Mouse (Mus musculus): ENCODE measurements around the gene Pagr1a. TPM values are rescaled to one million over a fixed set of nuclear protein-coding genes. Genes with fewer than 3 reads are reported as not detected.

The Pagr1a gene
- polyA plus RNA-seq (2012; fragmentation: generic; extraction: Trizol) = 8.1 TPM

DNA sequence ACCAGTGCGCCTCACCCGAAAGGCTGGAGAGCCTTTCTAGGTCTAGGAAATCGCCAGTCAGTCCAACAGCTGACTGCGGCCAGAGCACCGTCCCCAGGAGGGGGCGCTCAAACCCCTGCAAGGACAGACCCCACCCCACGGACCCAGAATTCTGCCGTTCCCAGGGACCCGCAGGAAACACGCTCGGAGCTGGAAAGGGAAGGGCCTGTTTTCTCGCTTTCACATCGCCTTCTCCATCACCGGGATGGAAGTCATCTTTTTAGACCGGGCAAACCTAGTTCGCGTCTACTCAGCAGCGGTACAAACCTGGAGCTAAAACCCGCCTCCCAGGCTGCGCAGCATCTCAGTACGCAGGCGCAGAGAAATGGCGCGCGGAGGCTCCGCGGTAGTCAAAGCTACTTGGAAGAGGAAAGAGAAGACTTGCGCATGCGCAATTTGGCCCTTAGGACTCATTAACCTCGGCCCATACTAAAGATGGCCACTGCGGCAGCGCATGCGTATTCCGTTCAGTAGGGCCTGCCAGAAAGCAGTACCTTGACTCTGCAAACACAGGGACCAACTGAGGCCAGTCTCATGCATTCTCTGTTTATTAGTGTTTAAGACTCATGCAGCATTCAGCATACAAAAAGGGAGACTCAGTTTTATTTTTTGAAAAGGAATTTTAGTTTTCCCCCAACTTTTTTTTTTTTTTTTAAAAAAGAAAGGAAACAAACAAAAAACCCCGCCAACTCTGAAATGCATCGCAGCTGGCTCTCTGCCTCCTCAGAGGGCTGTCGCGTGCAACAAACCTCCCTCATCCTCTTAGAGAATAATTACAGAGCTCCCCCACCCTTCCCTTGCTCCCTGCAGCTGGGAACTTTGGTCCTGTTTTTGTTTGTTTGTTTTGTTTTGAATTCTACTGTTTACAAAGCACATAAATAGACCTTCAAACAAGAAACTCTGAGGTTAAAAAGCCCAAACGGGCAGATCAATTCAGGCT, at the start of gene Pagr1a:
TSS of gene Pagr1a (minus strand) at position 382 of the 979 bp plus-strand sequence.
- Histone ChIP-seq H3ac (ENCODE audit: control insufficient read depth, insufficient read length) (peak within 1 kb of the TSS; percentile 51), H3K79me2 (ENCODE audit: control insufficient read depth, insufficient read depth) (peaks cover 31% of the 10 kb centered on the region), H3K27me3 (ENCODE audit: control insufficient read depth, insufficient read depth, insufficient read length) (no peaks in the 10 kb centered on the region), H3K4me3 (peak within 1 kb of the TSS; percentile 81), H3K36me3 (ENCODE audit: control insufficient read depth, insufficient read depth) (no peaks in the 10 kb centered on the region), H3K4me2 (ENCODE audit: low read depth) (peak within 1 kb of the TSS; percentile 77)
- no peak for TF ChIP-seq MAX (IDR thresholded peaks at IDR 0.05; ENCODE audit: low read depth)
- peak; percentile 48 for TF ChIP-seq POLR2A (IDR thresholded peaks at IDR 0.05; ENCODE audit: insufficient read length, low read depth)
- TF ChIP-seq REST (IDR thresholded peaks at IDR 0.05; ENCODE audit: insufficient read depth, insufficient read length) = no peak
- peak; percentile 65 for TF ChIP-seq POLR2AphosphoS2 (IDR thresholded peaks at IDR 0.05; ENCODE audit: insufficient read length, low read depth)
- TF ChIP-seq MYOG (IDR thresholded peaks at IDR 0.05; ENCODE audit: control insufficient read depth in 1 of 3, insufficient read depth in 1 of 3, insufficient read length in 2 of 3, low read depth in 2 of 3) = peak; percentile 25 to 72 (median 26)
- TF ChIP-seq E2F4 (IDR thresholded peaks at IDR 0.05; ENCODE audit: insufficient read depth) = peak; percentile 57
- no peak for TF ChIP-seq TCF12 (IDR thresholded peaks at IDR 0.05; ENCODE audit: insufficient read depth, poor library complexity, severe bottlenecking)
- TF ChIP-seq MYOD1 (IDR thresholded peaks at IDR 0.05; ENCODE audit: control insufficient read depth in 1 of 3, insufficient read length in 2 of 3, low read depth in 2 of 3) = peak in 2 of 3 experiments; percentile 49 to 65

DNA sequence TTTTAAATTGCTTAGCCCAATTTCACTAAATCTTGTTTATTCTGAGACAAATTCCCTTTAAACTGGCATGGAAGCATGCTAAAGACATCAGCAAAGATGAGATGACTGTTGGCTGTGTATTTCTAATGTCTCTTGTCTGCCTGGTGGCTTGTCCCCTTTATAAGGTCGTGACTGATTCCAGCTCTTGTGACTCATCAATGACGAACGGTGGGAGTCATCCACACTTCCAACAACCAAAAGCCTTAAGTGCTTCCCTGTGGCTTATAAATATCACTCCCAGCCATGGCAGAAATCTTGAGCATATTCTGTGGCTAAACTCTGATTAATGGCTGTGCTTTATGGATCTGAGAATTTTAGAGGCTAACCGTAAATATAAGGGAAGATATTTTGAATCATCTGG, 49.2 kb upstream of the Pagr1a start:
- Histone ChIP-seq H3K4me3 (no peak overlapping the region), H3ac (ENCODE audit: control insufficient read depth, insufficient read length) (no peak overlapping the region), H3K27me3 (ENCODE audit: control insufficient read depth, insufficient read depth, insufficient read length) (no peaks in the 10 kb centered on the region), H3K4me2 (ENCODE audit: low read depth) (peak overlapping the region; percentile 74), H3K79me2 (ENCODE audit: control insufficient read depth, insufficient read depth) (no peaks in the 10 kb centered on the region), H3K36me3 (ENCODE audit: control insufficient read depth, insufficient read depth) (no peaks in the 10 kb centered on the region)
- no peak for TF ChIP-seq POLR2AphosphoS2 (IDR thresholded peaks at IDR 0.05; ENCODE audit: insufficient read length, low read depth)
- no peak for TF ChIP-seq E2F4 (IDR thresholded peaks at IDR 0.05; ENCODE audit: insufficient read depth)
- TF ChIP-seq CEBPB (IDR thresholded peaks at IDR 0.05; ENCODE audit: insufficient read depth, poor library complexity, severe bottlenecking) = no peak
- no peak for TF ChIP-seq MYOD1 (IDR thresholded peaks at IDR 0.05; ENCODE audit: control insufficient read depth in 1 of 3, insufficient read length in 2 of 3, low read depth in 2 of 3)
- no peak for TF ChIP-seq MAX (IDR thresholded peaks at IDR 0.05; ENCODE audit: low read depth)
- TF ChIP-seq TCF12 (IDR thresholded peaks at IDR 0.05; ENCODE audit: insufficient read depth, poor library complexity, severe bottlenecking) = no peak
- TF ChIP-seq MYOG (IDR thresholded peaks at IDR 0.05; ENCODE audit: control insufficient read depth in 1 of 3, insufficient read depth in 1 of 3, insufficient read length in 2 of 3, low read depth in 2 of 3) = no peak
- TF ChIP-seq SRF (IDR thresholded peaks at IDR 0.05; ENCODE audit: control insufficient read depth, insufficient read length, low read depth) = no peak
- no peak for TF ChIP-seq REST (IDR thresholded peaks at IDR 0.05; ENCODE audit: insufficient read depth, insufficient read length)
- TF ChIP-seq TCF3 (IDR thresholded peaks at IDR 0.05; ENCODE audit: insufficient read length, low read depth) = no peak
- no peak for TF ChIP-seq USF1 (IDR thresholded peaks at IDR 0.05; ENCODE audit: low read depth)
- no peak for TF ChIP-seq POLR2A (IDR thresholded peaks at IDR 0.05; ENCODE audit: insufficient read length, low read depth)

DNA sequence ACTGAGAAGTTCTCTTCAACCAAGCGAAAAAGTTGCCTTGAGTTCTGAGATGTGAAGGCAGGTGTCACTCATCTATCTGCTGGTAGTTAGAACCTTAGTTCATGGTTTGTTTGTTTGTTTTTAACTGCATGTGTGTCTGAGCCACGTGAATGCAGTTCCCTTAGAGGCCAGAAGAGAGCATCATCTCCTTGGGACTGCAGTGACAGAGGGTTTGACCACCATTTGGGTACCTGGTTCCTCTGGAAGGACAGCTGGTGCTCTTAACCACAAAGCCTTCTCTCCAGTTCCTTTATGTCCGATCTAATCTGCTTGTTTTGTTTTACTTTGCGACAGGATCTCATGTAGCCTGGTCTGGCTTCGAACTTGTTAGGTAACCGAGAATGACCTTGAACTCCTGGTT, 48.4 kb upstream of the Pagr1a start:
- Histone ChIP-seq H3K27me3 (ENCODE audit: control insufficient read depth, insufficient read depth, insufficient read length) (no peaks in the 10 kb centered on the region), H3K36me3 (ENCODE audit: control insufficient read depth, insufficient read depth) (no peaks in the 10 kb centered on the region), H3ac (ENCODE audit: control insufficient read depth, insufficient read length) (no peak overlapping the region), H3K4me3 (no peak overlapping the region), H3K79me2 (ENCODE audit: control insufficient read depth, insufficient read depth) (no peaks in the 10 kb centered on the region), H3K4me2 (ENCODE audit: low read depth) (no peak overlapping the region)
- TF ChIP-seq MYOG (IDR thresholded peaks at IDR 0.05; ENCODE audit: control insufficient read depth in 1 of 3, insufficient read depth in 1 of 3, insufficient read length in 2 of 3, low read depth in 2 of 3) (no peak), E2F4 (IDR thresholded peaks at IDR 0.05; ENCODE audit: insufficient read depth) (no peak), TCF3 (IDR thresholded peaks at IDR 0.05; ENCODE audit: insufficient read length, low read depth) (no peak), POLR2AphosphoS2 (IDR thresholded peaks at IDR 0.05; ENCODE audit: insufficient read length, low read depth) (no peak), MAX (IDR thresholded peaks at IDR 0.05; ENCODE audit: low read depth) (no peak), POLR2A (IDR thresholded peaks at IDR 0.05; ENCODE audit: insufficient read length, low read depth) (no peak), USF1 (IDR thresholded peaks at IDR 0.05; ENCODE audit: low read depth) (no peak), TCF12 (IDR thresholded peaks at IDR 0.05; ENCODE audit: insufficient read depth, poor library complexity, severe bottlenecking) (no peak), MYOD1 (IDR thresholded peaks at IDR 0.05; ENCODE audit: control insufficient read depth in 1 of 3, insufficient read length in 2 of 3, low read depth in 2 of 3) (no peak), REST (IDR thresholded peaks at IDR 0.05; ENCODE audit: insufficient read depth, insufficient read length) (no peak), SRF (IDR thresholded peaks at IDR 0.05; ENCODE audit: control insufficient read depth, insufficient read length, low read depth) (no peak), CEBPB (IDR thresholded peaks at IDR 0.05; ENCODE audit: insufficient read depth, poor library complexity, severe bottlenecking) (no peak)

DNA sequence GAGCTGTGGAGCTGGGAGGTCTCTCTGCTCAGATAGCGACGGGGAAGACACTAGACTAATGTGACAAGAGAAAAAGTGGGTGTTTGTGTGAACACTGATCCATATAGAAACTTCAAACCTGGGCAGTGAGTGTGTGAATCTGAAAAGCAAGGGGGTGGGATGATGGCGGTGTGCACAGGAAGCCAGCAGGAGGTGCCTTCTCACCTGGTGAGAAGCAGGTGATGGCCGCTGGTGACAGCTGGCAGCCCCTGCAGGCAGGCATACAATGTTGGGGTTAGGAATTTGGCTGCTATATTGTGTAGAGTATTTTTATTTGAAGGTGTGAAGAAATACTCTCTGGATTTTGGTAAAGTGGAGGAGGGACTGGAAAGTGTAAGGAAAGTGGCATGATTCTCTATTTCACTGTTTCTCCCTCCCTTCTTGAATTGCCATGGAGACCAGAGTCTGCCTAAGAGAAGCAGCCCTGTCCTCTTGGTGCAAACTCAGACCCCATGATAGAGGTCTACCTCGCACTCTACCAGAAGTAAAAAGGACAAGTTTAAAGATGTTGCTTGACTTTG, 38.0 kb upstream of the Pagr1a start:
- TF ChIP-seq MYOD1 (IDR thresholded peaks at IDR 0.05; ENCODE audit: control insufficient read depth in 1 of 3, insufficient read length in 2 of 3, low read depth in 2 of 3) (no peak), POLR2A (IDR thresholded peaks at IDR 0.05; ENCODE audit: insufficient read length, low read depth) (no peak), SRF (IDR thresholded peaks at IDR 0.05; ENCODE audit: control insufficient read depth, insufficient read length, low read depth) (no peak), MYOG (IDR thresholded peaks at IDR 0.05; ENCODE audit: control insufficient read depth in 1 of 3, insufficient read depth in 1 of 3, insufficient read length in 2 of 3, low read depth in 2 of 3) (no peak), TCF3 (IDR thresholded peaks at IDR 0.05; ENCODE audit: insufficient read length, low read depth) (no peak), MAX (IDR thresholded peaks at IDR 0.05; ENCODE audit: low read depth) (no peak), REST (IDR thresholded peaks at IDR 0.05; ENCODE audit: insufficient read depth, insufficient read length) (no peak), E2F4 (IDR thresholded peaks at IDR 0.05; ENCODE audit: insufficient read depth) (no peak), CEBPB (IDR thresholded peaks at IDR 0.05; ENCODE audit: insufficient read depth, poor library complexity, severe bottlenecking) (no peak), TCF12 (IDR thresholded peaks at IDR 0.05; ENCODE audit: insufficient read depth, poor library complexity, severe bottlenecking) (no peak), USF1 (IDR thresholded peaks at IDR 0.05; ENCODE audit: low read depth) (no peak), POLR2AphosphoS2 (IDR thresholded peaks at IDR 0.05; ENCODE audit: insufficient read length, low read depth) (no peak)
- H3ac ChIP-seq (ENCODE audit: control insufficient read depth, insufficient read length) = no peak overlapping the region
- no peaks in the 10 kb centered on the region for H3K36me3 ChIP-seq (ENCODE audit: control insufficient read depth, insufficient read depth)

More for the DNA sequence above, 38.0 kb upstream of the Pagr1a start:
- H3K4me2 ChIP-seq (ENCODE audit: low read depth) = no peak overlapping the region
- peaks cover 43% of the 10 kb centered on the region for H3K27me3 ChIP-seq (ENCODE audit: control insufficient read depth, insufficient read depth, insufficient read length)
- no peaks in the 10 kb centered on the region for H3K79me2 ChIP-seq (ENCODE audit: control insufficient read depth, insufficient read depth)
- H3K4me3 ChIP-seq = no peak overlapping the region

All from myocyte (in vitro differentiated cells).